Mouse (Mus musculus) limb, embryonic 14.5 days (tissue): ENCODE data around the gene Rabl2. TPM values are rescaled to one million over a fixed set of nuclear protein-coding genes. Genes with fewer than 3 reads are reported as not detected.

Source experiments
- ATAC-seq: fragments of 200-750 bp; cut with Nextera tagmentation; 2 replicates; pipeline ENCODE4 v1.8.0; 2017; ENCODE audit warnings: low read depth, moderate number of reproducible peaks, moderate TSS enrichment; ENCODE audit not compliant: low FRiP score
- DNase-seq: peaks from one replicate; pipeline ENCODE4 v3.0.0-alpha.2; 2015; ENCODE audit warnings: low spot score
- H3K27ac ChIP-seq: fragments of 300-500 bp; sonication (generic); replicated peaks from 2 replicates; pipeline ENCODE4 v1.5.1; 2014; ENCODE audit warnings: low read depth, mild to moderate bottlenecking, low read length, moderate library complexity, mixed read lengths
- H3K27me3 ChIP-seq: fragments of 300-500 bp; sonication (generic); 2 replicates; pipeline ENCODE4 v1.6.1; 2014; ENCODE audit warnings: low read length, mixed read lengths; ENCODE audit not compliant: control insufficient read depth, insufficient read depth
- H3K36me3 ChIP-seq: fragments of 300-500 bp; sonication (generic); 2 replicates; pipeline ENCODE4 v1.6.1; 2014; ENCODE audit warnings: mild to moderate bottlenecking, low read length, moderate library complexity, mixed read lengths; ENCODE audit not compliant: control insufficient read depth, insufficient read depth
- H3K4me1 ChIP-seq: fragments of 300-500 bp; sonication (generic); 2 replicates; pipeline ENCODE4 v1.6.1; 2014; ENCODE audit warnings: antibody characterized with exemption, low read length, mixed read lengths; ENCODE audit not compliant: control insufficient read depth, insufficient read depth
- H3K4me2 ChIP-seq: fragments of 300-500 bp; sonication (generic); replicated peaks from 2 replicates; pipeline ENCODE4 v1.6.1; 2014; ENCODE audit warnings: low read depth, mild to moderate bottlenecking, low read length, moderate library complexity; ENCODE audit not compliant: severe bottlenecking
- H3K4me3 ChIP-seq: fragments of 300-500 bp; sonication (generic); replicated peaks from 2 replicates; pipeline ENCODE4 v1.5.1; 2014; ENCODE audit warnings: low read length
- H3K9ac ChIP-seq: fragments of 300-500 bp; sonication (generic); 2 replicates; pipeline ENCODE4 v1.6.1; 2014; ENCODE audit warnings: mild to moderate bottlenecking, low read depth, low read length, moderate library complexity; ENCODE audit not compliant: severe bottlenecking
- H3K9me3 ChIP-seq: fragments of 300-500 bp; sonication (generic); 2 replicates; pipeline ENCODE4 v1.6.1; 2016; ENCODE audit warnings: low read length; ENCODE audit not compliant: control insufficient read depth
- POLR2A ChIP-seq: fragments of 200-500 bp; IDR thresholded peaks from 2 replicates; pipeline ENCODE4 v1.8.0; 2012; ENCODE audit warnings: inconsistent platforms, mild to moderate bottlenecking, moderate library complexity, borderline replicate concordance; ENCODE audit not compliant: insufficient read depth, insufficient read length; ENCODE audit errors: extremely low read depth
- WGBS: fragments of 180-500 bp; shearing (Covaris S2); extraction: QIAGEN DNeasy Blood & Tissue Kit; methylation state at CpG from one replicate; pipeline ENCODE4 v1.1.7; 2014; 5-methylcytosine and 5-hydroxymethylcytosine counted together
- polyA plus RNA-seq, 2 experiments: library from polyadenylated mRNA; depleted of rRNA in 1 of 2; stranded (reverse) in 1 of 2; unstranded in 1 of 2; fragments of >200 nt; fragmentation: Nextera tagmentation in 1 of 2; extraction: Ambion mirVana in 1 of 2; gene quantifications; 2 replicates each; pipeline versions ENCODE4 v1.2.1 to v1.2.3; 2012 to 2014

The Rabl2 gene
- polyA plus RNA-seq, 2 experiments, result 42.4 to 69.2 TPM

- no peak for ATAC-seq
- Histone ChIP-seq H3K27ac (no peak overlapping the region), H3K36me3 (no peaks in the 10 kb centered on the region), H3K4me2 (no peak overlapping the region), H3K4me3 (no peak overlapping the region), H3K27me3 (no peaks in the 10 kb centered on the region), H3K9ac (no peak overlapping the region), H3K4me1 (no peaks in the 10 kb centered on the region), H3K9me3 (no peaks in the 10 kb centered on the region)
- no peak for TF ChIP-seq POLR2A
- WGBS, result 81% methylated on average over 8 of the region's 8 CpGs
- DNase-seq, result no peak
Observed at GRCm38 (mm10) chr15:89607480-89607879, 15.8 kb upstream of the Rabl2 start.

GRCm38 (mm10) chr15:89605822-89606570, 14.3 kb upstream of the Rabl2 start:
- Histone ChIP-seq H3K9me3 (no peaks in the 10 kb centered on the region), H3K4me1 (no peaks in the 10 kb centered on the region), H3K9ac (no peak overlapping the region), H3K27me3 (no peaks in the 10 kb centered on the region), H3K36me3 (no peaks in the 10 kb centered on the region), H3K27ac (no peak overlapping the region), H3K4me3 (no peak overlapping the region), H3K4me2 (no peak overlapping the region)
- WGBS, result 70% methylated on average over 12 of the region's 12 CpGs
- TF ChIP-seq POLR2A, result no peak
- ATAC-seq, result no peak
- peak; percentile 24 for DNase-seq

- Histone ChIP-seq H3K4me1 (peaks cover 8% of the 10 kb centered on the region), H3K36me3 (peaks cover 5% of the 10 kb centered on the region; the same call in 1 of the 2 replicates), H3K4me3 (peak overlapping the region; percentile 70; the same call in 1 of the 2 replicates), H3K9ac (peak overlapping the region; percentile 73), H3K27ac (no peak overlapping the region), H3K9me3 (no peaks in the 10 kb centered on the region), H3K4me2 (peak overlapping the region; percentile 82), H3K27me3 (no peaks in the 10 kb centered on the region)
- no peak for TF ChIP-seq POLR2A
- WGBS, result 54% methylated on average over 3 of the region's 4 CpGs
- DNase-seq (peak; percentile 10), ATAC-seq (no peak)
Observed at GRCm38 (mm10) chr15:89592548-89592947, 825 bp upstream of the Rabl2 start.

- TF ChIP-seq POLR2A, result no peak
- WGBS, result 2% methylated on average over 30 of the region's 30 CpGs
- 0 out of 2 replicates have a peak, but pooled peaks have one; percentile 4 for ATAC-seq
- H3K27me3 ChIP-seq, result no peaks in the 10 kb centered on the region
- H3K27ac ChIP-seq, result no peak overlapping the region
- peaks cover 17% of the 10 kb centered on the region; the same call in 1 of the 2 replicates for H3K36me3 ChIP-seq
- H3K4me2 ChIP-seq, result peak overlapping the region; percentile 82
- peak overlapping the region; percentile 70 for H3K4me3 ChIP-seq
- H3K9me3 ChIP-seq, result no peaks in the 10 kb centered on the region
- H3K9ac ChIP-seq, result peak overlapping the region; percentile 73
- peaks cover 8% of the 10 kb centered on the region for H3K4me1 ChIP-seq
- DNase-seq, result no peak
Observed at GRCm38 (mm10) chr15:89591317-89591716, 406 bp downstream of the Rabl2 start.

GRCm38 (mm10) chr15:89589146-89589545, 2.6 kb downstream of the Rabl2 start:
- no peaks in the 10 kb centered on the region for H3K27me3 ChIP-seq
- ATAC-seq, result no peak
- H3K36me3 ChIP-seq, result peaks cover 18% of the 10 kb centered on the region; the same call in 1 of the 2 replicates
- H3K4me3 ChIP-seq, result no peak overlapping the region
- H3K27ac ChIP-seq, result no peak overlapping the region
- 88% methylated on average over 5 of the region's 5 CpGs for WGBS
- peaks cover 8% of the 10 kb centered on the region for H3K4me1 ChIP-seq
- H3K9me3 ChIP-seq, result no peaks in the 10 kb centered on the region
- no peak for TF ChIP-seq POLR2A
- DNase-seq, result no peak
- no peak overlapping the region for H3K9ac ChIP-seq
- no peak overlapping the region for H3K4me2 ChIP-seq
